Mouse (Mus musculus) spleen, adult 2 months (tissue): ENCODE measurements around the gene Dynll2.

ENCODE experiments used
- CTCF ChIP-seq: fragments of 200-500 bp; IDR thresholded peaks from 2 replicates; pipeline ENCODE4 v1.5.1; 2011; ENCODE audit warnings: mild to moderate bottlenecking, inconsistent platforms; ENCODE audit not compliant: insufficient read depth, insufficient read length, insufficient replicate concordance; ENCODE audit errors: extremely low read depth
- POLR2A ChIP-seq: fragments of 200-500 bp; IDR thresholded peaks from 2 replicates; pipeline ENCODE4 v1.6.1; 2011; ENCODE audit warnings: low read depth, low read length, inconsistent platforms

DNA sequence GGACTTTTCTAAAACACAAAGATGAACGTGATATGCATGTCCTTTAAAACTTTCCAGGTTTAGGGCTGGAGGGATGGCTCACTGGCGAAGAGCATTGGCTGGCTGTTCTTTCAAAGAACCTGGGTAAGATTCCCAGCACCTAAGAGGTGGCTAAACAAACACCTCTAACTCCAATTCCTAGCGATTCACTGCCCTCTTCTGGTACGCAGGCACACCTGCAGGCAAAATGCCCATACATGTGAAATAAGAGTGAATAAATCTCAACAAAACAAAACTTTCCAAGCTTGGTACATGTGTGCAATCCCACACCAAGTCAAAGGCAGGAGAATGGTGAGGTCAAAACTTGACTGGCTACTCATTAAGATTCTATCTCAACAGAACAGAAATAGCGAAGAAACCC is 12.4 kb upstream of the Dynll2 start:
- TF ChIP-seq CTCF, result no peak
- no peak for TF ChIP-seq POLR2A
